Mouse (Mus musculus) heart, embryonic 13.5 days (tissue): ENCODE measurements around the gene Cdh15. TPM values are rescaled to one million over a fixed set of nuclear protein-coding genes. Genes with fewer than 3 reads are reported as not detected.

ENCODE experiments used
- ATAC-seq: fragments of 200-750 bp; cut with Nextera tagmentation; 2 replicates; pipeline ENCODE4 v1.8.0; 2017; ENCODE audit warnings: moderate TSS enrichment; ENCODE audit not compliant: insufficient number of reproducible peaks, low FRiP score, low TSS enrichment; ENCODE audit errors: extremely low read depth
- H3K27ac ChIP-seq: fragments of 300-500 bp; sonication (generic); replicated peaks from 2 replicates; pipeline ENCODE4 v1.5.1; 2015; ENCODE audit warnings: moderate library complexity, mild to moderate bottlenecking, inconsistent platforms
- H3K27me3 ChIP-seq: fragments of 300-500 bp; sonication (generic); replicated peaks from 2 replicates; pipeline ENCODE4 v1.6.1; 2015; ENCODE audit warnings: mild to moderate bottlenecking, inconsistent platforms
- H3K36me3 ChIP-seq: fragments of 300-500 bp; sonication (generic); 2 replicates; pipeline ENCODE4 v1.6.1; 2015; ENCODE audit warnings: mild to moderate bottlenecking, inconsistent platforms
- H3K4me1 ChIP-seq: fragments of 300-500 bp; sonication (generic); 2 replicates; pipeline ENCODE4 v1.6.1; 2015; ENCODE audit warnings: inconsistent platforms
- H3K4me2 ChIP-seq: fragments of 300-500 bp; sonication (generic); 2 replicates; pipeline ENCODE4 v1.6.1; 2015; ENCODE audit warnings: inconsistent platforms, mild to moderate bottlenecking, moderate library complexity
- H3K4me3 ChIP-seq: fragments of 300-500 bp; sonication (generic); 2 replicates; pipeline ENCODE4 v1.5.1; 2015; ENCODE audit warnings: moderate library complexity, mild to moderate bottlenecking, inconsistent platforms
- H3K9ac ChIP-seq: fragments of 300-500 bp; sonication (generic); 2 replicates; pipeline ENCODE4 v1.6.1; 2015; ENCODE audit warnings: inconsistent platforms, mild to moderate bottlenecking, moderate library complexity
- H3K9me3 ChIP-seq: fragments of 300-500 bp; sonication (generic); 2 replicates; pipeline ENCODE4 v1.6.1; 2016; ENCODE audit warnings: inconsistent platforms
- WGBS: fragments of 180-500 bp; shearing (Covaris S2); methylation state at CpG from one replicate; pipeline ENCODE4 v1.1.7; 2015; ENCODE audit warnings: mixed read lengths; 5-methylcytosine and 5-hydroxymethylcytosine counted together
- polyA plus RNA-seq: library from polyadenylated mRNA; unstranded; fragments of >200 nt; fragmentation: Nextera tagmentation; extraction: Ambion mirVana; gene quantifications from 2 replicates; pipeline ENCODE4 v1.2.1, GENCODE M21; 2015

Cdh15 gene
- polyA plus RNA-seq = 0.47 and 0.55 TPM in 2 replicates

GRCm38 (mm10) chr8:122847829-122848561, at the start of gene Cdh15:
TSS of gene Cdh15 (plus strand) at chr8:122847966.
- no peak within 1 kb of the TSS for H3K27ac ChIP-seq
- H3K36me3 ChIP-seq = no peaks in the 10 kb centered on the region
- peak; percentile 72; the same call in 1 of the 2 replicates for ATAC-seq
- peak within 1 kb of the TSS; percentile 10; the same call in 1 of the 2 replicates for H3K4me3 ChIP-seq
- peak within 1 kb of the TSS; percentile 29; the same call in 1 of the 2 replicates for H3K9ac ChIP-seq
- H3K9me3 ChIP-seq = no peaks in the 10 kb centered on the region
- peaks cover 25% of the 10 kb centered on the region for H3K4me1 ChIP-seq
- WGBS = 17% methylated on average over 17 of the region's 18 CpGs
- H3K4me2 ChIP-seq = peak within 1 kb of the TSS; percentile 52
- H3K27me3 ChIP-seq = peaks cover 72% of the 10 kb centered on the region

DNA sequence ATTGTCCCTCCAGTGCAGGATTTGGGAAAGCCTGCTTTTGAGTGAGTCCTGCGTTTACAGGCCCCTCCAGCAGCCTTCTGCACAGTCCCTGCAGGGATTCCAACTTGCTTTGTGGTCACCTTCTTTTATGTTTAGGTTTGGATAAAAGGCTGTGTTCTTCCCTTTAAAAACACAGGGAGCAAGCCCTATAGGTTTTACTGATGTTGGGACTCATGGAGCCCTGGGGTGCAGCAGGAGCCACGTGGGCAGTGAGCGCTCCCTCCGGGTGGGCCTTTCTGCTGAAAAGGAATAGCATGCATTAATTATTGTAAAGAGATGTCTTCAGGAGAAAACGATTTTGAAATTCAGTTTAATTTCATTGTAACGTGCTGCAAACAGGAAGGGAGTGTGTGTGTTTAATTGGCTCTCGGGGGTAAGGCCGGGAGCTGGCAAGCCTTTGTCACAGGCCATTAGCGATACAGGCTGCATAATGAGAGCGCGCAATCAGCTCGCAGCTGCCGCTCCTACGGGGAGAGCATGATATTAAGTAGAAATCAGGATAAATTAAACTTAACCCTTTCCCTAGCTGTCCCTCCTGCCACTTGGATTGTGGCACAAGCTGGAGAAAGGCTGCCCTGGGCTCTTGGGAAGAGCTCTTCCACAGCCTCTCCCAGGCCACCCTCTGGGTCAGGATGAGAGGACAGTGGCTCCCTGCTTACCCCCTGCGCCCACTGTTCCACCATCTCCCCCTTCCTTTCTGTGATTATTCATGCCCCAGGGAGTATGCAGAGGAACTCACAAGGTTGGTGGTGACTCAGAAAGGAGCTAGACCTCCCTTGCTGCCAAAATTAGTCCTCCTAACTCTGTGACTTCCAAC, 43.6 kb upstream of the Cdh15 start:
- ATAC-seq = no peak
- Histone ChIP-seq H3K9me3 (no peaks in the 10 kb centered on the region), H3K4me3 (no peak overlapping the region), H3K27me3 (no peaks in the 10 kb centered on the region), H3K4me1 (no peaks in the 10 kb centered on the region), H3K4me2 (no peak overlapping the region), H3K9ac (no peak overlapping the region), H3K27ac (no peak overlapping the region), H3K36me3 (peaks cover 19% of the 10 kb centered on the region; the same call in 1 of the 2 replicates)
- 49% methylated on average over 15 of the region's 15 CpGs for WGBS

DNA sequence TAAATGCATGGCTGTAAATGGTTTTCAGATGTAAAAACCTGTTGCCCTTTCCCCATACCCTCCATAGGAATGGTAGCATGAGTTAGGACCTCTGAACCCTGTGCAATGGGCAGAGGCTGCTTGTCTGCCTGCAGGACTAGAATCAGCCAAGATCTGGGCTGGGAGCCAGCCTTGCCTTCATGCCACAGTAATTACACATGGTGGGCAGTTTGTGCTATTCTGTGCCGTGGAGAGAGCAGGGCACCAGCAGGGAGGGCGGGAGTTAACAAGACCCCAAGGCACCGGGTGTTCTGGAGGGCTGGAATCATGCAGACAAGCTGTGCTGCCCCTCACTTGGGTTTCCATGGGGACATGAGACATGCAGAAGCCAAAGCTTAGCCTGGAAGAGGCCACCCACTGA, 42.4 kb upstream of the Cdh15 start:
- no peaks in the 10 kb centered on the region for H3K4me1 ChIP-seq
- no peaks in the 10 kb centered on the region for H3K27me3 ChIP-seq
- no peak overlapping the region for H3K27ac ChIP-seq
- H3K9me3 ChIP-seq = no peaks in the 10 kb centered on the region
- 43% methylated on average over 3 of the region's 3 CpGs for WGBS
- no peak overlapping the region for H3K4me3 ChIP-seq
- H3K9ac ChIP-seq = no peak overlapping the region
- ATAC-seq = no peak
- H3K4me2 ChIP-seq = no peak overlapping the region
- H3K36me3 ChIP-seq = peaks cover 12% of the 10 kb centered on the region; the same call in 1 of the 2 replicates

DNA sequence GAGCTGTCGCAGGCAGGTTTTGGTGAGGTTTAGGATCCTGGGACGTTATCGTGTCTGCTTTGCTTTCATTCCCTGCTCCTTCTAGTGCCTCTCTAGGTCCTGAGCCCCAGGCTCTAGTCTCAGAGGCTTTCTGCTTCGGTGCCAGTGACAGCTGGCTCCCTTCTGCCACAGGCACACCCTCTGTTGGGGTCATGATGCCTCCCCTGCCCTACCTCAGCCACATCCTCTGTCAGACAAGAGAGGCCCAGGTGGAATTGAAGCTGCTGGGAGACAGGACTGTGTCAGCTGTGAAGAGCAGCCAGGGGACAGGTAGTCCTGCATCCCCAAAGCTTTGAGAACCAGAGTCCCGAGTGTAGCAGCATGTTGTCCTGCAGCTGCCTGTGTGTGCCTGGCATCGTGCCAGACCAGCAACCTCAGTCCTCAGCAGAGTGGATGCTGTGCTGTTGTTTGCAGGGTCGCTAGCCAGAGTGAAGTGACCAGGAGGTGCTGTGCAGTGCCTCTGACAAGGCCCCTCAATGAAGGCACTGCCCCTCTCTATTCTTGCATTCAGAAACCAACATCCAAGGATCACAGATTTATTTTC, 40.7 kb upstream of the Cdh15 start:
- Histone ChIP-seq H3K4me2 (no peak overlapping the region), H3K27ac (no peak overlapping the region), H3K36me3 (peaks cover 16% of the 10 kb centered on the region; the same call in 1 of the 2 replicates), H3K27me3 (no peaks in the 10 kb centered on the region), H3K4me3 (no peak overlapping the region), H3K9ac (no peak overlapping the region), H3K9me3 (no peaks in the 10 kb centered on the region), H3K4me1 (no peaks in the 10 kb centered on the region)
- 63% methylated on average over 7 of the region's 7 CpGs for WGBS
- no peak for ATAC-seq

GRCm38 (mm10) chr8:122807907-122808306, 39.9 kb upstream of the Cdh15 start:
- no peak overlapping the region for H3K9ac ChIP-seq
- ATAC-seq = no peak
- WGBS = 89% methylated on average over 4 of the region's 4 CpGs
- H3K27me3 ChIP-seq = 0 out of 2 replicates have a peak, but pooled peaks cover under 1% of the 10 kb centered on the region
- H3K9me3 ChIP-seq = no peaks in the 10 kb centered on the region
- no peaks in the 10 kb centered on the region for H3K4me1 ChIP-seq
- H3K4me3 ChIP-seq = no peak overlapping the region
- H3K36me3 ChIP-seq = peaks cover 11% of the 10 kb centered on the region; the same call in 1 of the 2 replicates
- no peak overlapping the region for H3K4me2 ChIP-seq
- H3K27ac ChIP-seq = no peak overlapping the region

DNA sequence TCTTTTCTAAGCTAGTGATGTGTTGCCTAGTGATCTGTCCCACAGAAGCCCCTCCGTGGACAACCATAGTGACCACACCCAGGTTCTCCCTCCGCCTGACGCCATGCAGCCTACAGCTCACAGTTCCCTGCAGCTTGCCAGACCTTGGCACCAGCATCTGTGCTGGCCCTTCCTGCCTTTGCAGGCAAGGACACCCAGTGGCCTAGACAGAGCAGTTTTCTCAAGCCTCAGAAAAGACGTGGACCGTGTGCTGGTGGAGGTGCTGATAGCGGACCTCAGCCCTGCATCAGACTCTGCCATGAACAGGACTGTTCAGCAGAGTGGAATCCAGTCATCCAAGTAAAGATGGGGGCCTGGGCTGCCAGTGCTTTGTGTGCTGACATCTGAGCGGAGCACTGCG, 37.4 kb upstream of the Cdh15 start:
- no peaks in the 10 kb centered on the region for H3K9me3 ChIP-seq
- 70% methylated on average over 8 of the region's 8 CpGs for WGBS
- no peak overlapping the region for H3K9ac ChIP-seq
- peaks cover 6% of the 10 kb centered on the region for H3K4me1 ChIP-seq
- no peak overlapping the region for H3K4me2 ChIP-seq
- H3K36me3 ChIP-seq = peaks cover 25% of the 10 kb centered on the region
- 0 out of 2 replicates have a peak, but pooled peaks cover 6% of the 10 kb centered on the region for H3K27me3 ChIP-seq
- no peak overlapping the region for H3K4me3 ChIP-seq
- ATAC-seq = no peak
- H3K27ac ChIP-seq = no peak overlapping the region

- no peak for ATAC-seq
- H3K27me3 ChIP-seq = 0 out of 2 replicates have a peak, but pooled peaks cover 6% of the 10 kb centered on the region
- H3K27ac ChIP-seq = no peak overlapping the region
- H3K4me3 ChIP-seq = no peak overlapping the region
- H3K36me3 ChIP-seq = peaks cover 25% of the 10 kb centered on the region
- H3K9ac ChIP-seq = no peak overlapping the region
- no peak overlapping the region for H3K4me2 ChIP-seq
- 88% methylated on average over 16 of the region's 16 CpGs for WGBS
- peaks cover 6% of the 10 kb centered on the region for H3K4me1 ChIP-seq
- H3K9me3 ChIP-seq = no peaks in the 10 kb centered on the region
Observed at GRCm38 (mm10) chr8:122811870-122812494, 35.8 kb upstream of the Cdh15 start.

GRCm38 (mm10) chr8:122812610-122813250, 35.0 kb upstream of the Cdh15 start:
- 0 out of 2 replicates have a peak, but pooled peaks cover 6% of the 10 kb centered on the region for H3K27me3 ChIP-seq
- no peak overlapping the region for H3K9ac ChIP-seq
- ATAC-seq = no peak
- H3K36me3 ChIP-seq = peaks cover 29% of the 10 kb centered on the region
- H3K27ac ChIP-seq = no peak overlapping the region
- no peak overlapping the region for H3K4me3 ChIP-seq
- peaks cover 10% of the 10 kb centered on the region for H3K4me1 ChIP-seq
- no peaks in the 10 kb centered on the region for H3K9me3 ChIP-seq
- H3K4me2 ChIP-seq = no peak overlapping the region
- WGBS = 72% methylated on average over 14 of the region's 14 CpGs

DNA sequence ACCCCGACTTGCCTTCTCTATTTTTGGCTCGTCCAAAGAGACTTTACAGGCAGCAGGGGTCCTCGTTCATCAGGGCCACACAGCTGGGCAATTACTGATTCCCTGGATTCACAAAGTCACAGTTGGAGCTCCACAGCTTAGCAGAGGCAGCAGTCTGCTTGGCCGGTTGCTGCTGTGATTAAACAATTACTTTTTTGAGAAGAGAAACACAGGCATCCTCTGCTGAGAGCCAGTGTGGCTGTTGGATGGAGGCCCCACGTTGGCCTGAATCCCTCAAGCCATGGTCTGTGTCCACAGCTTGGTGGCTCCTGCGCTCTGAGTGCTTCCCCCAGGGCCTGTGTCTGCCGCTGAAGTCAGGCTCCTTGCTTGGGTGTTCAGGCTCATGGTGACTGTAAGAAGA, 33.2 kb upstream of the Cdh15 start:
- WGBS = 37% methylated on average over 7 of the region's 7 CpGs
- no peak overlapping the region for H3K4me2 ChIP-seq
- no peaks in the 10 kb centered on the region for H3K9me3 ChIP-seq
- no peak overlapping the region for H3K27ac ChIP-seq
- peaks cover 29% of the 10 kb centered on the region for H3K36me3 ChIP-seq
- H3K4me1 ChIP-seq = peaks cover 11% of the 10 kb centered on the region
- no peak overlapping the region for H3K9ac ChIP-seq
- ATAC-seq = no peak
- H3K4me3 ChIP-seq = no peak overlapping the region
- H3K27me3 ChIP-seq = 0 out of 2 replicates have a peak, but pooled peaks cover 6% of the 10 kb centered on the region

GRCm38 (mm10) chr8:122816965-122817364, 30.8 kb upstream of the Cdh15 start:
- H3K9me3 ChIP-seq = no peaks in the 10 kb centered on the region
- 79% methylated on average over 6 of the region's 6 CpGs for WGBS
- peaks cover 23% of the 10 kb centered on the region for H3K36me3 ChIP-seq
- peaks cover 11% of the 10 kb centered on the region for H3K4me1 ChIP-seq
- no peak overlapping the region for H3K27ac ChIP-seq
- H3K4me2 ChIP-seq = no peak overlapping the region
- no peak for ATAC-seq
- H3K4me3 ChIP-seq = no peak overlapping the region
- no peak overlapping the region for H3K9ac ChIP-seq
- 0 out of 2 replicates have a peak, but pooled peaks cover 6% of the 10 kb centered on the region for H3K27me3 ChIP-seq
